Mouse (Mus musculus): Measurements from ENCODE around the gene Bace2. TPM values are rescaled to one million over a fixed set of nuclear protein-coding genes. Genes with fewer than 3 reads are reported as not detected.

The Bace2 gene
- polyA plus RNA-seq (2015; fragmentation: Nextera tagmentation; extraction: Ambion mirVana), result 11.1 and 15.8 TPM in 2 replicates

GRCm38 (mm10) chr16:97356499-97357187 lies at the start of gene Bace2:
Gene Bace2 (plus strand): TSS chr16:97356742.

DNA sequence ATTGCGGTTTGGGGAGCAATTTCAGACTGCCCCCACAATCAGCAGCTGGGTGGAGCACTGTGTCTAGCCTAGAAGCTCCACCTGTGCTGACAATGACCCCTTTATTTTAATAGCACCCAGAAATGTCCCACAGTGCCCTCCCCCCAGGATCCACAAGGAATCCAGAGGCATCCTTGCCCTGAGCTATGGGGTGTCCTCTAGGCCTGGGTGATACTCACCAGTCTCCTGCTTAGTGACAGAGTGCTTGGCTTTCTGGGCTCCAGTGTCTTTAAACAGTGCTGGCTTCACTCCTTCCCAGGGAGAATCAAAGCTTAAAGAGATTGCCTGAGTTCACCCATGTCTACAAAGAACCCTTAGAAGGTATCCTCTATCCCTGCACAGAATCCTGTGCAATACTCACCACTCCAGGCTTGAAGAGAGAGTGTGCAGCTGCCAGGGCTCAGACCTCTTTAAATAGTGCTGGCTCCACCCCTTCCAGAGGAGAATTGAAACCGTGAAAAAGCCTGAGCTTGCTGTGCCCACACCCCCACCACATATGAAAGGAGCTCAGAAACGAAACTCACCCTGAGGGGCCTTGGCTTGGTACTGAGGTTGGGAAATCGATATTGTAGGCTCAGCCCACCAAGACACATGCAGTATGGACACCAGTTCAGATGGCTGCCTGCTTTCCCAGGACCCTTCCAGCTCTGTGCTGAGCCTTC lies 106.1 kb downstream of the Bace2 start, which contains the start of gene Mx1:
Gene Mx1, minus strand, starts transcription at position 427 of the 701 bp plus-strand sequence.

Other genes starting within 250 kb of the Bace2 start
- gene Dscam, start 186.0 kb upstream of the Bace2 start, polyA plus RNA-seq (2015; fragmentation: Nextera tagmentation; extraction: Ambion mirVana), result 13.7 and 16.3 TPM in 2 replicates
- gene Mx1, start 106.2 kb downstream of the Bace2 start, polyA plus RNA-seq (2015; fragmentation: Nextera tagmentation; extraction: Ambion mirVana), result 0.08 and 0.26 TPM in 2 replicates
- not detected in 2 replicates for gene Fam3b, start 158.1 kb downstream of the Bace2 start, polyA plus RNA-seq (2015; fragmentation: Nextera tagmentation; extraction: Ambion mirVana)

Data from neural tube, postnatal 0 days (tissue).